In genomic region chr10:122994402-122995107, GRCm38 (mm10) we compare ENCODE assay signal across 11 mouse cellular contexts.
"Had no signal": no experiment of that assay in that cellular context is flagged by ENCODE, and none has a peak within 500 bp of the region (broad histone marks: within the 10 kb centered on the region; RNA-seq: fewer than 3 reads in every experiment).

No protein-coding gene starts in this region.

- H3K27ac ChIP-seq: layer of hippocampus, adult 2 months; limb, embryonic 12.5 days; liver, embryonic 13.5 days; midbrain, embryonic 12.5 days had no signal

- H3K4me2 ChIP-seq: limb, embryonic 12.5 days; liver, embryonic 13.5 days; midbrain, embryonic 12.5 days had no signal

- ATAC-seq: hindbrain, embryonic 16.5 days; inflammation-experienced regulatory T-cells, adult 6 months; liver, postnatal 0 days had no signal

- H3K4me1 ChIP-seq: limb, embryonic 12.5 days; liver, embryonic 13.5 days; midbrain, embryonic 12.5 days had no signal

- DNase-seq: liver; liver, embryonic 13.5 days; liver, postnatal 0 days; lung, postnatal 36 days; right cerebral cortex, postnatal 14 days; thymus, postnatal 4 days had no signal

- H3K4me3 ChIP-seq: layer of hippocampus, adult 2 months; limb, embryonic 12.5 days; liver, embryonic 13.5 days; midbrain, embryonic 12.5 days had no signal

- H3K27me3 ChIP-seq: limb, embryonic 12.5 days; liver, embryonic 13.5 days; midbrain, embryonic 12.5 days had no signal

- H3K9me3 ChIP-seq: limb, embryonic 12.5 days; liver, embryonic 13.5 days; midbrain, embryonic 12.5 days had no signal

- H3K9ac ChIP-seq: limb, embryonic 12.5 days; liver, embryonic 13.5 days; liver, postnatal 0 days; midbrain, embryonic 12.5 days had no signal
